Mouse (Mus musculus): ENCODE results near the gene Cdca4.

GRCm38 (mm10) chr12:112819057-112819662 lies 10.1 kb downstream of the Cdca4 start:
- TF ChIP-seq CTCF (IDR thresholded peaks at IDR 0.05; ENCODE audit: low read depth, low read length) (no peak), POLR2A (IDR thresholded peaks at IDR 0.05; ENCODE audit: borderline replicate concordance, low read depth, low read length) (no peak)

Measured in bone marrow macrophage, adult 2 months (primary cell).